8 mouse cellular contexts compared by ENCODE assay signal in genomic region chr13:104089387-104089786, GRCm38 (mm10). TPM values are rescaled to one million over a fixed set of nuclear protein-coding genes. Genes with fewer than 3 reads are reported as not detected.
DNase-seq lines count a peak whose midpoint lies in the region; ATAC-seq and TF ChIP-seq lines count a peak whose summit lies in the region.

No protein-coding gene starts in this region.

- no peak overlapping the region for H3K4me3 ChIP-seq in forebrain, embryonic 10.5 days
- H3K4me3 ChIP-seq in intestine, postnatal 0 days (ENCODE audit: low read depth, low read length): no peak overlapping the region
- no peak overlapping the region for H3K4me3 ChIP-seq in lung, embryonic 16.5 days (ENCODE audit: low read length)

- no peak overlapping the region for H3K9ac ChIP-seq in intestine, postnatal 0 days (ENCODE audit: low read depth, low read length)
- no peak overlapping the region for H3K9ac ChIP-seq in lung, embryonic 16.5 days (ENCODE audit: low read length)

- 0 out of 2 replicates have a peak, but pooled peaks have one; percentile 36 for ATAC-seq in intestine, postnatal 0 days
- ATAC-seq in lung, embryonic 16.5 days (ENCODE audit: low read depth): peak; percentile 69

- no peaks in the 10 kb centered on the region for H3K9me3 ChIP-seq in forebrain, embryonic 10.5 days
- H3K9me3 ChIP-seq in intestine, postnatal 0 days (ENCODE audit: control insufficient read depth): no peaks in the 10 kb centered on the region
- H3K9me3 ChIP-seq in lung, embryonic 16.5 days (ENCODE audit: control insufficient read depth, low read length): no peaks in the 10 kb centered on the region

- peak; percentile 16 for DNase-seq in ovary, postnatal 14 days (ENCODE audit: low spot score)
- no peak for DNase-seq in ovary, adult 18-20 months (ENCODE audit: low spot score)
- peak; percentile 45 for DNase-seq in adrenal gland, postnatal 25 days
- DNase-seq in forebrain, embryonic 10.5 days (ENCODE audit: extremely low spot score, low spot score): peak; percentile 41
- peak; percentile 33 for DNase-seq in retina, adult 2 months (ENCODE audit: low read depth, low spot score)
- no peak for DNase-seq in right cerebral cortex, postnatal 36 days (ENCODE audit: low spot score in 2 of 2)

- no peak overlapping the region for H3K4me2 ChIP-seq in intestine, postnatal 0 days (replicated peaks; ENCODE audit: low read depth)
- H3K4me2 ChIP-seq in lung, embryonic 16.5 days (ENCODE audit: low read depth, low read length): no peak overlapping the region

- H3K27ac ChIP-seq in forebrain, embryonic 10.5 days: no peak overlapping the region
- no peak overlapping the region for H3K27ac ChIP-seq in intestine, postnatal 0 days (ENCODE audit: low read depth, low read length)
- H3K27ac ChIP-seq in lung, embryonic 16.5 days (ENCODE audit: low read length): no peak overlapping the region

- H3K4me1 ChIP-seq in forebrain, embryonic 10.5 days: no peaks in the 10 kb centered on the region
- no peaks in the 10 kb centered on the region for H3K4me1 ChIP-seq in intestine, postnatal 0 days (replicated peaks; ENCODE audit: control insufficient read depth, insufficient read depth, low read length)
- H3K4me1 ChIP-seq in lung, embryonic 16.5 days (replicated peaks; ENCODE audit: control insufficient read depth, insufficient read depth, low read length): no peaks in the 10 kb centered on the region

- TF ChIP-seq CTCF in intestine, postnatal 0 days (IDR thresholded peaks at IDR 0.05; ENCODE audit: low read depth): peak; percentile 94

- 21% methylated on average over 1 of the region's 1 CpGs for WGBS in forebrain, embryonic 10.5 days
- whole genome bisulfite sequencing in intestine, postnatal 0 days: 9% methylated on average over 1 of the region's 1 CpGs
- WGBS in lung, embryonic 16.5 days: 23% methylated on average over 1 of the region's 1 CpGs

- 0 out of 2 replicates have a peak, but pooled peaks cover 3% of the 10 kb centered on the region for H3K36me3 ChIP-seq in forebrain, embryonic 10.5 days (replicated peaks)
- 0 out of 2 replicates have a peak, but pooled peaks cover 4% of the 10 kb centered on the region for H3K36me3 ChIP-seq in intestine, postnatal 0 days (ENCODE audit: control insufficient read depth, insufficient read depth)
- H3K36me3 ChIP-seq in lung, embryonic 16.5 days (ENCODE audit: control insufficient read depth, insufficient read depth, low read length): no peaks in the 10 kb centered on the region

- H3K27me3 ChIP-seq in forebrain, embryonic 10.5 days (ENCODE audit: poor library complexity, severe bottlenecking): no peaks in the 10 kb centered on the region
- H3K27me3 ChIP-seq in intestine, postnatal 0 days (replicated peaks; ENCODE audit: control insufficient read depth, insufficient read depth, low read length): no peaks in the 10 kb centered on the region
- H3K27me3 ChIP-seq in lung, embryonic 16.5 days (ENCODE audit: control insufficient read depth, insufficient read depth, low read depth, low read length): no peaks in the 10 kb centered on the region

RNA-seq across cellular contexts. Expression of gene Nln, which starts 20.0 kb away (rescaled TPM):
- total RNA-seq in adrenal gland, postnatal 25 days (2021): 19.0 and 22.8 TPM in 2 replicates
- polyA plus RNA-seq in forebrain, embryonic 10.5 days (2016; fragmentation: Nextera tagmentation; extraction: Ambion mirVana): 17.1 and 17.5 TPM in 2 replicates
- polyA plus RNA-seq in intestine, postnatal 0 days (2015; fragmentation: Nextera tagmentation; extraction: Ambion mirVana): 11.7 and 13.3 TPM in 2 replicates
- 18.1 and 22.1 TPM in 2 replicates for polyA plus RNA-seq in lung, embryonic 16.5 days (2015; fragmentation: Nextera tagmentation; extraction: Ambion mirVana)

RNA-seq across cellular contexts. Expression of gene Sgtb, which starts 20.2 kb away (rescaled TPM):
- 5.1 and 5.2 TPM in 2 replicates for total RNA-seq in adrenal gland, postnatal 25 days (2021)
- 8.0 and 9.0 TPM in 2 replicates for polyA plus RNA-seq in forebrain, embryonic 10.5 days (2016; fragmentation: Nextera tagmentation; extraction: Ambion mirVana)
- polyA plus RNA-seq in intestine, postnatal 0 days (2015; fragmentation: Nextera tagmentation; extraction: Ambion mirVana): 1.5 and 2.1 TPM in 2 replicates
- polyA plus RNA-seq in lung, embryonic 16.5 days (2015; fragmentation: Nextera tagmentation; extraction: Ambion mirVana): 5.7 and 6.3 TPM in 2 replicates

Comparison
In these comparisons a context has a peak if more than half of its experiments do, and no peak if none do; other contexts are left out.
1. DNase-seq: peak in ovary, postnatal 14 days (single experiment), adrenal gland, postnatal 25 days (single experiment), forebrain, embryonic 10.5 days (single experiment) and retina, adult 2 months (single experiment); none in ovary, adult 18-20 months (single experiment) and right cerebral cortex, postnatal 36 days (0 of 2).